Mouse (Mus musculus): ENCODE data around the gene Ninj2. TPM values are rescaled to one million over a fixed set of nuclear protein-coding genes. Genes with fewer than 3 reads are reported as not detected.

The Ninj2 gene
- total and polyA plus RNA-seq, 2 experiments from 2014 or later = 27.4 TPM; not detected in 1

- no peak overlapping the region for H3K4me3 ChIP-seq (ENCODE audit: low read depth, low read length)
Observed at GRCm38 (mm10) chr6:120134748-120135147, 41.6 kb downstream of the Ninj2 start.

GRCm38 (mm10) chr6:120145439-120145838, 52.3 kb downstream of the Ninj2 start:
- Histone ChIP-seq H3K27ac (ENCODE audit: low read depth) (peak overlapping the region; percentile 77), H3K4me1 (ENCODE audit: control insufficient read depth, insufficient read depth) (peaks cover 44% of the 10 kb centered on the region), H3K36me3 (replicated peaks; ENCODE audit: control insufficient read depth, insufficient read depth, low read length) (no peaks in the 10 kb centered on the region), H3K9ac (replicated peaks; ENCODE audit: low read depth, low read length) (no peak overlapping the region), H3K4me2 (ENCODE audit: low read depth, low read length) (no peak overlapping the region), H3K27me3 (ENCODE audit: control insufficient read depth, insufficient read depth, low read length) (no peaks in the 10 kb centered on the region), H3K9me3 (replicated peaks; ENCODE audit: control insufficient read depth, low read length) (no peaks in the 10 kb centered on the region), H3K4me3 (ENCODE audit: low read depth, low read length) (no peak overlapping the region)
- peak; percentile 65 for DNase-seq (ENCODE audit: low spot score)
- WGBS = 60% methylated on average over 1 of the region's 1 CpGs
- TF ChIP-seq CTCF (IDR thresholded peaks at IDR 0.05; ENCODE audit: low read depth) (no peak), EP300 (IDR thresholded peaks at IDR 0.05; ENCODE audit: low read depth) (no peak; the same call in 1 of the 2 replicates)
- peak; percentile 30; the same call in 1 of the 2 replicates for ATAC-seq (ENCODE audit: insufficient read depth, low read depth)

More at GRCm38 (mm10) chr6:120134748-120135147, 41.6 kb downstream of the Ninj2 start:
- Histone ChIP-seq H3K4me2 (ENCODE audit: low read depth, low read length) (no peak overlapping the region), H3K27me3 (ENCODE audit: control insufficient read depth, insufficient read depth, low read length) (no peaks in the 10 kb centered on the region), H3K9me3 (replicated peaks; ENCODE audit: control insufficient read depth, low read length) (no peaks in the 10 kb centered on the region), H3K36me3 (replicated peaks; ENCODE audit: control insufficient read depth, insufficient read depth, low read length) (no peaks in the 10 kb centered on the region), H3K9ac (replicated peaks; ENCODE audit: low read depth, low read length) (no peak overlapping the region), H3K4me1 (ENCODE audit: control insufficient read depth, insufficient read depth) (no peaks in the 10 kb centered on the region), H3K27ac (ENCODE audit: low read depth) (no peak overlapping the region)
- ATAC-seq (ENCODE audit: insufficient read depth, low read depth) (no peak), DNase-seq (ENCODE audit: low spot score) (no peak)
- 76% methylated on average over 4 of the region's 4 CpGs for WGBS
- TF ChIP-seq EP300 (IDR thresholded peaks at IDR 0.05; ENCODE audit: low read depth) = no peak
- no peak for TF ChIP-seq CTCF (IDR thresholded peaks at IDR 0.05; ENCODE audit: low read depth)

GRCm38 (mm10) chr6:120146676-120147075, 53.5 kb downstream of the Ninj2 start:
- 22% methylated on average over 10 of the region's 10 CpGs for WGBS
- Histone ChIP-seq H3K27me3 (ENCODE audit: control insufficient read depth, insufficient read depth, low read length) (no peaks in the 10 kb centered on the region), H3K4me1 (ENCODE audit: control insufficient read depth, insufficient read depth) (peaks cover 45% of the 10 kb centered on the region), H3K9ac (replicated peaks; ENCODE audit: low read depth, low read length) (no peak overlapping the region), H3K9me3 (replicated peaks; ENCODE audit: control insufficient read depth, low read length) (no peaks in the 10 kb centered on the region), H3K4me3 (ENCODE audit: low read depth, low read length) (no peak overlapping the region), H3K27ac (ENCODE audit: low read depth) (peak overlapping the region; percentile 77), H3K4me2 (ENCODE audit: low read depth, low read length) (no peak overlapping the region), H3K36me3 (replicated peaks; ENCODE audit: control insufficient read depth, insufficient read depth, low read length) (no peaks in the 10 kb centered on the region)
- ATAC-seq (ENCODE audit: insufficient read depth, low read depth) (peak; percentile 24; the same call in 1 of the 2 replicates), DNase-seq (ENCODE audit: low spot score) (peak; percentile 57)
- no peak for TF ChIP-seq CTCF (IDR thresholded peaks at IDR 0.05; ENCODE audit: low read depth)
- TF ChIP-seq EP300 (IDR thresholded peaks at IDR 0.05; ENCODE audit: low read depth) = no peak; the same call in 1 of the 2 replicates

GRCm38 (mm10) chr6:120147411-120147810, 54.3 kb downstream of the Ninj2 start:
- Histone ChIP-seq H3K4me2 (ENCODE audit: low read depth, low read length) (no peak overlapping the region), H3K4me1 (ENCODE audit: control insufficient read depth, insufficient read depth) (peaks cover 45% of the 10 kb centered on the region)
- 66% methylated on average over 8 of the region's 8 CpGs for WGBS

DNA sequence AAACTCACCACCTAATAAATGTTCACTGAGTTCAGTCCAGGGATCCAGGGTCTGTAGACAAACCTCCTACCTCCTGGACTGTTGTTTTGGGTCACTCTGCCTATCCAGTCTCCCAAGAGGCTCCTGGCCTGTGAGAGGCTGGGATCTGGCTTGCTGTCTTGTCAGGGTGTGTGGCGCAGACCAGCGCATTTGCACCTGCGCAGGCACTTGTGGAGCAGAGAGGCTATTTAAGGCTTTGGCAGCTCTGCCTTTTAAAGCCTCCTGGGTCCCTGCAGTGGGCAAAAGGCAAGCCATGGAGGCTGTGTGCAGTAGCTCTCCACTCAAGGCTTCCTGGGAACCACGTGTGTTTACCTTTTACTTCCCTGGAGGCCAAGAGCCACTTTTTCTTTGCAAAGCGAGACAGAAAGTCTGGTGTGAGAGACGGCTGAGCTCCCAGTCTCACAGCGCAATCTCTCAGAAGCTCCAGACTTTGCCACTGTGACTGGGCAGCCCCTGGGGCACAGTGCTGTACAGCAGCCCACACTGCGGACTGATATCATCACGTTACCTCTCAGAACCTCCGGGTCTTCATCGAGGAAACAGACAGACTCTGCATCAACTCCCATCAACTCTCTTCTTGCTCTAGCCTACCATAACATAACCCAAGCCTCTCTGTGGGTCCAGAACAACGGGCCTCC, 55.7 kb downstream of the Ninj2 start:
- H3K9me3 ChIP-seq (replicated peaks; ENCODE audit: control insufficient read depth, low read length) = no peaks in the 10 kb centered on the region
- peaks cover 45% of the 10 kb centered on the region for H3K4me1 ChIP-seq (ENCODE audit: control insufficient read depth, insufficient read depth)
- DNase-seq (ENCODE audit: low spot score) (peak; percentile 54), ATAC-seq (ENCODE audit: insufficient read depth, low read depth) (peak; percentile 62)
- H3K36me3 ChIP-seq (replicated peaks; ENCODE audit: control insufficient read depth, insufficient read depth, low read length) = no peaks in the 10 kb centered on the region
- H3K4me3 ChIP-seq (ENCODE audit: low read depth, low read length) = no peak overlapping the region
- H3K4me2 ChIP-seq (ENCODE audit: low read depth, low read length) = no peak overlapping the region
- H3K9ac ChIP-seq (replicated peaks; ENCODE audit: low read depth, low read length) = no peak overlapping the region
- H3K27ac ChIP-seq (ENCODE audit: low read depth) = peak overlapping the region; percentile 83
- no peaks in the 10 kb centered on the region for H3K27me3 ChIP-seq (ENCODE audit: control insufficient read depth, insufficient read depth, low read length)
- no peak for TF ChIP-seq EP300 (IDR thresholded peaks at IDR 0.05; ENCODE audit: low read depth)
- no peak for TF ChIP-seq CTCF (IDR thresholded peaks at IDR 0.05; ENCODE audit: low read depth)
- WGBS = 46% methylated on average over 12 of the region's 12 CpGs

More at GRCm38 (mm10) chr6:120147411-120147810, 54.3 kb downstream of the Ninj2 start:
- Histone ChIP-seq H3K36me3 (replicated peaks; ENCODE audit: control insufficient read depth, insufficient read depth, low read length) (no peaks in the 10 kb centered on the region), H3K9me3 (replicated peaks; ENCODE audit: control insufficient read depth, low read length) (no peaks in the 10 kb centered on the region), H3K27me3 (ENCODE audit: control insufficient read depth, insufficient read depth, low read length) (no peaks in the 10 kb centered on the region), H3K27ac (ENCODE audit: low read depth) (peak overlapping the region; percentile 77), H3K9ac (replicated peaks; ENCODE audit: low read depth, low read length) (no peak overlapping the region), H3K4me3 (ENCODE audit: low read depth, low read length) (no peak overlapping the region)
- ATAC-seq (ENCODE audit: insufficient read depth, low read depth) (no peak), DNase-seq (ENCODE audit: low spot score) (peak; percentile 21)
- TF ChIP-seq EP300 (IDR thresholded peaks at IDR 0.05; ENCODE audit: low read depth) (no peak), CTCF (IDR thresholded peaks at IDR 0.05; ENCODE audit: low read depth) (no peak)

Measured in heart, postnatal 0 days (tissue).